Mouse (Mus musculus): ENCODE data around the gene Pfkfb3. TPM values are rescaled to one million over a fixed set of nuclear protein-coding genes. Genes with fewer than 3 reads are reported as not detected.

The Pfkfb3 gene
- total RNA-seq, 1 experiment, result 19.6 TPM

DNA sequence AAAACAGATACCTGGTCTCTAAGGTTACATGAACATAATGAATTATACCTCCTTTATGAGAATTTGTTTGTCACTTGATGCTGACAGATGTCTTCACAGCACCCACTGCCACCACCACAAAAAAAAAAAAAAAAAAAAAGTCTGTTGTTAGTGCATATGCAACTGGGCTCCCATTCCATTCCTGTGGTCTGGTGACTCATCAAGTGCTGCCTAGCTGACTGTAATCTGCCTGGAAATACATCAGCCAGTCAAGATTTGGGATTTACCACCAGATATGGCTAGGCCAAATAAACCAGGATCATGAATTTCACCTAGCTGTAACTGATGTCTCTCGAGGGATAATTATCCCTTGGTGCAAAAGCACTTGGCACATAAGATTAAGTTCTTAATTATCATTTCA, 95.4 kb downstream of the Pfkfb3 start:
- TF ChIP-seq ZC3H11A (IDR thresholded peaks at IDR 0.05; ENCODE audit: borderline replicate concordance, low read depth, low read length), result no peak
- 0 out of 2 replicates have a peak, but pooled peaks have one; percentile 34 for TF ChIP-seq ZNF384 (IDR thresholded peaks at IDR 0.05; ENCODE audit: low read depth, low read length)
- Histone ChIP-seq H3K27ac (ENCODE audit: insufficient read depth, low read depth, low read length, poor library complexity, severe bottlenecking) (no peak overlapping the region), H3K9me3 (ENCODE audit: control insufficient read depth, insufficient read depth, low read depth, low read length) (no peaks in the 10 kb centered on the region), H3K4me1 (ENCODE audit: control insufficient read depth in 2 of 2, insufficient read depth in 2 of 2, low read length in 2 of 2, poor library complexity in 1 of 2) (no peaks in the 10 kb centered on the region), H3K9ac (ENCODE audit: insufficient read depth, low read depth, low read length, poor library complexity, severe bottlenecking) (no peak overlapping the region), H3K36me3 (ENCODE audit: control insufficient read depth, insufficient read depth, low read length, poor library complexity, severe bottlenecking) (no peaks in the 10 kb centered on the region), H3K4me3 (ENCODE audit: insufficient read depth in 1 of 2, low read depth in 1 of 2, low read length in 2 of 2, poor library complexity in 1 of 2, severe bottlenecking in 1 of 2) (no peak overlapping the region)
- in situ Hi-C loops (cut with MboI; ENCODE audit: low sequenced_read_pairs in 2 of 2, unreplicated experiment in 2 of 2), result no loop called here
- DNase-seq (ENCODE audit: low read depth, low spot score), result no peak

- Histone ChIP-seq H3K9me3 (ENCODE audit: control insufficient read depth, insufficient read depth, low read depth, low read length) (no peaks in the 10 kb centered on the region), H3K36me3 (ENCODE audit: control insufficient read depth, insufficient read depth, low read length, poor library complexity, severe bottlenecking) (no peaks in the 10 kb centered on the region), H3K27ac (ENCODE audit: insufficient read depth, low read depth, low read length, poor library complexity, severe bottlenecking) (no peak overlapping the region), H3K4me1 (ENCODE audit: control insufficient read depth in 2 of 2, insufficient read depth in 2 of 2, low read length in 2 of 2, poor library complexity in 1 of 2) (no peaks in the 10 kb centered on the region), H3K9ac (ENCODE audit: insufficient read depth, low read depth, low read length, poor library complexity, severe bottlenecking) (no peak overlapping the region), H3K4me3 (ENCODE audit: insufficient read depth in 1 of 2, low read depth in 1 of 2, low read length in 2 of 2, poor library complexity in 1 of 2, severe bottlenecking in 1 of 2) (no peak overlapping the region)
- TF ChIP-seq HCFC1 (IDR thresholded peaks at IDR 0.05; ENCODE audit: borderline replicate concordance, insufficient read depth, low read length) (no peak), MAFK (IDR thresholded peaks at IDR 0.05; ENCODE audit: insufficient read depth, low read depth, low read length) (no peak), ZNF384 (IDR thresholded peaks at IDR 0.05; ENCODE audit: low read depth, low read length) (no peak), ZC3H11A (IDR thresholded peaks at IDR 0.05; ENCODE audit: borderline replicate concordance, low read depth, low read length) (no peak), CHD2 (IDR thresholded peaks at IDR 0.05; ENCODE audit: low read depth, low read length) (no peak)
- no peak for DNase-seq (ENCODE audit: low read depth, low spot score)
- in situ Hi-C loops (cut with MboI; ENCODE audit: low sequenced_read_pairs in 2 of 2, unreplicated experiment in 2 of 2), result no loop called here
Observed at GRCm38 (mm10) chr2:11457904-11458303, 96.0 kb downstream of the Pfkfb3 start.

- TF ChIP-seq ZC3H11A (IDR thresholded peaks at IDR 0.05; ENCODE audit: borderline replicate concordance, low read depth, low read length) (no peak), CHD2 (IDR thresholded peaks at IDR 0.05; ENCODE audit: low read depth, low read length) (no peak), MAFK (IDR thresholded peaks at IDR 0.05; ENCODE audit: insufficient read depth, low read depth, low read length) (no peak), ZNF384 (IDR thresholded peaks at IDR 0.05; ENCODE audit: low read depth, low read length) (no peak), HCFC1 (IDR thresholded peaks at IDR 0.05; ENCODE audit: borderline replicate concordance, insufficient read depth, low read length) (no peak)
- Histone ChIP-seq H3K4me1 (ENCODE audit: control insufficient read depth in 2 of 2, insufficient read depth in 2 of 2, low read length in 2 of 2, poor library complexity in 1 of 2) (no peaks in the 10 kb centered on the region), H3K27ac (ENCODE audit: insufficient read depth, low read depth, low read length, poor library complexity, severe bottlenecking) (no peak overlapping the region), H3K4me3 (ENCODE audit: insufficient read depth in 1 of 2, low read depth in 1 of 2, low read length in 2 of 2, poor library complexity in 1 of 2, severe bottlenecking in 1 of 2) (no peak overlapping the region), H3K9me3 (ENCODE audit: control insufficient read depth, insufficient read depth, low read depth, low read length) (no peaks in the 10 kb centered on the region), H3K9ac (ENCODE audit: insufficient read depth, low read depth, low read length, poor library complexity, severe bottlenecking) (no peak overlapping the region), H3K36me3 (ENCODE audit: control insufficient read depth, insufficient read depth, low read length, poor library complexity, severe bottlenecking) (no peaks in the 10 kb centered on the region)
- no peak for DNase-seq (ENCODE audit: low read depth, low spot score)
- in situ Hi-C loops (cut with MboI; ENCODE audit: low sequenced_read_pairs in 2 of 2, unreplicated experiment in 2 of 2), result no loop called here
Observed at GRCm38 (mm10) chr2:11448711-11449110, 105.2 kb downstream of the Pfkfb3 start.

DNA sequence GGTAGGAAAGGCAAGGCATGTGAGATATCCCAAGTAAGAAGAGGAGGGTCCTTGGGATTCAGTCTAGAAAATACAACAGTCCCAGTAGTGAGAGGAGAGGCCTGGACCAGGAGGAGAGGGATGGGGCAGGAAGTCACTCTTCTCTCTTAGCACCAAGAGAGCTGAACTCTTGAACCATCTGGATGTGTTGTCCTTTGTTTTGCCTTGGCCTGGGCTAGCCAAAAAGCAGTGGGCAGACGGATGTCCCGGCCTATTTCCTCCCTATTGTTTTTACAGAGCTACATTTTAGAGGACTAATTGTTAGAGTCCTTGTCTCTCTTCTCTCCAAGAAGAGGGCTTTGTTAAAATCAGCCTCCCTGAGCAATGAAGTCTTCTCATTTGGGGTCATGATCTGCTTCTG, 106.0 kb downstream of the Pfkfb3 start:
- H3K4me1 ChIP-seq (ENCODE audit: control insufficient read depth in 2 of 2, insufficient read depth in 2 of 2, low read length in 2 of 2, poor library complexity in 1 of 2), result no peaks in the 10 kb centered on the region
- in situ Hi-C loops (cut with MboI; ENCODE audit: low sequenced_read_pairs in 2 of 2, unreplicated experiment in 2 of 2), result no loop called here
- H3K4me3 ChIP-seq (ENCODE audit: insufficient read depth in 1 of 2, low read depth in 1 of 2, low read length in 2 of 2, poor library complexity in 1 of 2, severe bottlenecking in 1 of 2), result no peak overlapping the region
- H3K9ac ChIP-seq (ENCODE audit: insufficient read depth, low read depth, low read length, poor library complexity, severe bottlenecking), result no peak overlapping the region
- DNase-seq (ENCODE audit: low read depth, low spot score), result no peak
- H3K36me3 ChIP-seq (ENCODE audit: control insufficient read depth, insufficient read depth, low read length, poor library complexity, severe bottlenecking), result no peaks in the 10 kb centered on the region
- no peak overlapping the region for H3K27ac ChIP-seq (ENCODE audit: insufficient read depth, low read depth, low read length, poor library complexity, severe bottlenecking)
- no peak for TF ChIP-seq ZNF384 (IDR thresholded peaks at IDR 0.05; ENCODE audit: low read depth, low read length)
- H3K9me3 ChIP-seq (ENCODE audit: control insufficient read depth, insufficient read depth, low read depth, low read length), result no peaks in the 10 kb centered on the region

DNA sequence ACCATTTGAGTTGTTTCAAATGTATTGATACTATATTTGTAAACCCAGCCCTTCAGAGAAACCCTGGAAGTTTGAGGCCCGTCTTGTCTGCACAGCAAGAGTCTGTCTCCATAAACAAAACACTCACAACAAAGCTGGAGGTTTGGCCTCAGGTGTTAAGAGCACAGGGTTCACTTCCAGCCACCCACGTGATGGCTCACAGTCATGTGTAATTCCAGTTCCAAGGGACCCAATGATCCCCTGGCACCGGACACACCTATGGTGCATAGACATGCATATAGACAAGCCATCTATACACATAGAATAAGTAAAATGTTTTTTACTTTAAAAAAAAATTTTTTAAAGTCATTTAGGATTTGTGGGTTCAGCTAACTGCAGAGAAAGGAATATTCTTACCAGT, 108.2 kb downstream of the Pfkfb3 start:
- H3K27ac ChIP-seq (ENCODE audit: insufficient read depth, low read depth, low read length, poor library complexity, severe bottlenecking), result no peak overlapping the region
- no peaks in the 10 kb centered on the region for H3K9me3 ChIP-seq (ENCODE audit: control insufficient read depth, insufficient read depth, low read depth, low read length)
- DNase-seq (ENCODE audit: low read depth, low spot score), result no peak
- no peak overlapping the region for H3K9ac ChIP-seq (ENCODE audit: insufficient read depth, low read depth, low read length, poor library complexity, severe bottlenecking)
- no peak for TF ChIP-seq ZC3H11A (IDR thresholded peaks at IDR 0.05; ENCODE audit: borderline replicate concordance, low read depth, low read length)
- no peak for TF ChIP-seq MAFK (IDR thresholded peaks at IDR 0.05; ENCODE audit: insufficient read depth, low read depth, low read length)
- TF ChIP-seq HCFC1 (IDR thresholded peaks at IDR 0.05; ENCODE audit: borderline replicate concordance, insufficient read depth, low read length), result no peak
- no peak for TF ChIP-seq ZNF384 (IDR thresholded peaks at IDR 0.05; ENCODE audit: low read depth, low read length)
- no peak for TF ChIP-seq CHD2 (IDR thresholded peaks at IDR 0.05; ENCODE audit: low read depth, low read length)
- H3K4me1 ChIP-seq (ENCODE audit: control insufficient read depth in 2 of 2, insufficient read depth in 2 of 2, low read length in 2 of 2, poor library complexity in 1 of 2), result no peaks in the 10 kb centered on the region
- in situ Hi-C loops (cut with MboI; ENCODE audit: low sequenced_read_pairs in 2 of 2, unreplicated experiment in 2 of 2), result no loop called here
- H3K4me3 ChIP-seq (ENCODE audit: insufficient read depth in 1 of 2, low read depth in 1 of 2, low read length in 2 of 2, poor library complexity in 1 of 2, severe bottlenecking in 1 of 2), result no peak overlapping the region
- no peaks in the 10 kb centered on the region for H3K36me3 ChIP-seq (ENCODE audit: control insufficient read depth, insufficient read depth, low read length, poor library complexity, severe bottlenecking)
